Mouse (Mus musculus) lung, adult 10 weeks (tissue): ENCODE results near the gene Pitpnb. TPM values are rescaled to one million over a fixed set of nuclear protein-coding genes. Genes with fewer than 3 reads are reported as not detected.

ENCODE experiments used
- polyA plus RNA-seq: library from polyadenylated mRNA; stranded (reverse); fragments of 350-450 nt; fragmentation: Illumina TruSeq; extraction: RNeasy Lipid Tissue Mini Kit (QIAGEN cat#74804); gene quantifications from one replicate; pipeline ENCODE4 v1.2.3, GENCODE M21; 2014; ENCODE audit warnings: low read depth, low replicate concordance; ENCODE audit not compliant: insufficient read depth

The Pitpnb gene
- 47.7 TPM for polyA plus RNA-seq

GRCm38 (mm10) chr5:111330417-111331098 lies at the start of gene Pitpnb:
Gene Pitpnb (plus strand): TSS chr5:111330763.

GRCm38 (mm10) chr5:111416591-111417374 lies 86.2 kb downstream of the Pitpnb start, which contains the start of gene Mn1:
Gene Mn1 (plus strand): TSS chr5:111417362.

Other genes with a start within 250 kb of the Pitpnb start
- gene Mn1, start 86.6 kb downstream of the Pitpnb start, polyA plus RNA-seq = 0.99 TPM